Mouse (Mus musculus): ENCODE results near the gene Hoxc5.

DNA sequence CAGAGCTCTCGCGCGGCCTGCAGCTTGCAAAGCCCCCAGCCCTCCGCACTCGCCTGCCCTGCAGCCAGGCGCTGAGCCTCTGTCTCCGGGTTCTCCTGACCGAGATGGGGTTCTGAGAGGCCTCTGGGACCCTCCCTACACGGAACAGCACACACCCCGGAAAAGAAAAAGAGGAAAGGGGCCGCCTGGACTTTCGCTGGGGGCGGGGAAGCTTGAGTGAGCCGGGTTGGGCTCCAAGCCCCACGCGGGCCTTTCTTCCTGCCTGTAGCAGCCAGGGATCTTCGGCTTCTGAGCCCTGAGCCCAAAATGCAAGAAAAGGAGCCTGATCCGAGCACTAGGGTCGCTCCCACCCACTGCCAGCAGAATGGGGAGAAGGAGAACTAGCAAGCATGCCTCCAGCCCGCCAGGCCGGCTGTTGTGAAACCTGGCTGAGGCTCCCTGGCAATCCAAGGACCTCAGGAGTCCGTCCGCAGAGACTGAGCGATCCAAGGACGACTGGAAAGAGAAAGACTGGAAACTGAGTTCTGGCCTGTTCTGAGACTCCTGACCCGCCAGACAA lies 44.8 kb downstream of the Hoxc5 start:
- TF ChIP-seq CTCF (IDR thresholded peaks at IDR 0.05; ENCODE audit: low read depth, low read length) (no peak), POLR2A (IDR thresholded peaks at IDR 0.05; ENCODE audit: insufficient read depth, low read length) (no peak), EP300 (IDR thresholded peaks at IDR 0.05; ENCODE audit: insufficient read depth, low read depth, low read length) (no peak)

Measured in ES-Bruce4 (cell line).